Mouse (Mus musculus) inflammation-experienced regulatory T-cells, adult 6 months (primary cell): ENCODE measurements around the gene Tex13c1. TPM values are rescaled to one million over a fixed set of nuclear protein-coding genes. Genes with fewer than 3 reads are reported as not detected.

Experiments used
- ATAC-seq: one replicate; pipeline ENCODE4 v1.8.0; 2017
- polyA plus RNA-seq, 3 experiments: library from polyadenylated mRNA; unstranded; fragments of 100-300 nt; shearing (Covaris generic); gene quantifications; one replicate each; pipeline ENCODE4 v1.2.1; 2017

Tex13c1 gene
- polyA plus RNA-seq: not detected

GRCm38 (mm10) chrX:43590860-43591259 lies at the start of gene Tex13c1:
Tex13c1 (plus strand) TSS chrX:43591160.
- no peak for ATAC-seq

Other genes with a start within 250 kb of the Tex13c1 start
- gene Tenm1, start 162.0 kb upstream of the Tex13c1 start, polyA plus RNA-seq: under 1 TPM; 0.05 to 0.15 (median 0.12) TPM